In the genomic region with DNA sequence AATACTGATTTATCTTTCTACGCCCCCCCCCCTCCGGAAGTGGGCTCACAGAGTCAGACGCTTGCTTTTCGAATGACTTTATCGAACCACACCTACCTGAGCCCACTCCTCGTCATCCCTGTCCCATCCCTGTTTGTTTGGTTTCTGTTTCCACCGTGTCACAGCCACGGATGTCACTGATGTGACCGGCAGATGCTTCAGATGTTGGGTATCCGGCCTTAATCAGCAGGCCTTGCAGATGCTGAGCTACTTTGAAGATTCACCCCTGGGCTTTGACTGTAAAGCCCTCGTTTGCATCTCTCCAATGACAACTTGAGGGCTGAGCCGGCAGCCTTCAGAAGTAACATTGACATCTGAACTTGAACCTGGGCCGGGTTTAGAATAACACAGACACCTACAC, we compare ENCODE assay signal across 40 mouse cellular contexts. TPM values are rescaled to one million over a fixed set of nuclear protein-coding genes. Genes with fewer than 3 reads are reported as not detected.
"Had no signal": no experiment of that assay in that cellular context is flagged by ENCODE, and none has a peak within 500 bp of the region (broad histone marks: within the 10 kb centered on the region; RNA-seq: fewer than 3 reads in every experiment).

No protein-coding gene starts in this region.

- H3K36me3 ChIP-seq: heart, embryonic 10.5 days; heart, embryonic 13.5 days; heart, embryonic 15.5 days; hindbrain, embryonic 10.5 days; hindbrain, embryonic 12.5 days; kidney, embryonic 15.5 days; limb, embryonic 13.5 days; limb, embryonic 15.5 days; liver, embryonic 12.5 days had no signal

- H3K9ac ChIP-seq: heart, embryonic 13.5 days; heart, embryonic 15.5 days; hindbrain, embryonic 12.5 days; hindbrain, embryonic 14.5 days; kidney, embryonic 15.5 days; limb, embryonic 13.5 days; limb, embryonic 15.5 days; liver, embryonic 12.5 days had no signal

- H3K9me3 ChIP-seq: heart, embryonic 10.5 days; heart, embryonic 13.5 days; heart, embryonic 15.5 days; hindbrain, embryonic 10.5 days; hindbrain, embryonic 12.5 days; kidney, embryonic 15.5 days; limb, embryonic 15.5 days; liver, embryonic 12.5 days had no signal

- H3K27ac ChIP-seq: heart, embryonic 10.5 days; heart, embryonic 13.5 days; heart, embryonic 15.5 days; hindbrain, embryonic 10.5 days; hindbrain, embryonic 12.5 days; hindbrain, embryonic 14.5 days; kidney, embryonic 15.5 days; kidney, postnatal 0 days; limb, embryonic 13.5 days; limb, embryonic 15.5 days; liver, embryonic 12.5 days had no signal

- H3K4me2 ChIP-seq: heart, embryonic 13.5 days; heart, embryonic 15.5 days; hindbrain, embryonic 12.5 days; hindbrain, embryonic 14.5 days; kidney, embryonic 15.5 days; limb, embryonic 13.5 days; limb, embryonic 15.5 days; liver, embryonic 12.5 days had no signal

- DNase-seq: gastrocnemius, postnatal 10 days; gastrocnemius, postnatal 25 days; heart, adult 18-20 months; heart, postnatal 14 days; heart, postnatal 36 days; kidney, adult 11 months; kidney, adult 2 months; kidney, adult 9 months; kidney, postnatal 14 days; kidney, postnatal 36 days; layer of hippocampus, adult 9-11 months; layer of hippocampus, postnatal 36 days; left cerebral cortex, postnatal 4 days had no signal

- H3K4me3 ChIP-seq: heart, embryonic 10.5 days; heart, embryonic 13.5 days; heart, embryonic 15.5 days; hindbrain, embryonic 10.5 days; hindbrain, embryonic 12.5 days; kidney, embryonic 15.5 days; limb, embryonic 13.5 days; limb, embryonic 15.5 days; liver, embryonic 12.5 days had no signal

- H3K27me3 ChIP-seq: heart, embryonic 15.5 days; hindbrain, embryonic 12.5 days; kidney, embryonic 15.5 days; limb, embryonic 13.5 days; limb, embryonic 15.5 days had no signal

- ATAC-seq: hindbrain, embryonic 16.5 days; intestine, embryonic 16.5 days; liver, embryonic 12.5 days had no signal

- H3K4me1 ChIP-seq: liver, embryonic 12.5 days had no signal

RNA-seq across cellular contexts. Expression of a gene that starts 2.6 kb away (rescaled TPM):
- total RNA-seq: layer of hippocampus, adult 18-20 months; layer of hippocampus, postnatal 14 days; layer of hippocampus, postnatal 36 days; left cerebral cortex, adult 18-20 months; left cerebral cortex, postnatal 10 days; left cerebral cortex, postnatal 25 days; left cerebral cortex, postnatal 4 days had no signal

RNA-seq across cellular contexts. Expression of a gene that starts 33.8 kb away (rescaled TPM):
- total RNA-seq: layer of hippocampus, adult 18-20 months; layer of hippocampus, adult 8-10 months; layer of hippocampus, postnatal 14 days; layer of hippocampus, postnatal 36 days; left cerebral cortex, adult 18-20 months; left cerebral cortex, adult 8-10 months; left cerebral cortex, postnatal 10 days; left cerebral cortex, postnatal 25 days; left cerebral cortex, postnatal 4 days; liver, adult 2 months had no signal
- polyA plus RNA-seq: hindbrain, embryonic 14.5 days; intestine, embryonic 14.5 days; large intestine, adult 2 months; liver, adult 2 months had no signal

RNA-seq across cellular contexts. Expression of a gene that starts 34.2 kb away (rescaled TPM):
- total RNA-seq: gastrocnemius, adult 18-20 months; gastrocnemius, postnatal 10 days; gastrocnemius, postnatal 25 days; granulocyte monocyte progenitor cell, adult 5-6 weeks; heart, adult 18-20 months; heart, adult 8-10 months; heart, postnatal 14 days; heart, postnatal 36 days; layer of hippocampus, adult 8-10 months; layer of hippocampus, postnatal 36 days; liver, adult 2 months had no signal
- polyA plus RNA-seq: heart, embryonic 10.5 days; heart, embryonic 13.5 days; heart, embryonic 15.5 days; heart, postnatal 0 days; hindbrain, embryonic 10.5 days; hindbrain, embryonic 14.5 days; hindbrain, embryonic 16.5 days; kidney, adult 2 months; kidney, embryonic 15.5 days; large intestine, adult 2 months; limb, embryonic 13.5 days; limb, embryonic 15.5 days; liver, adult 2 months; liver, embryonic 12.5 days had no signal
